Mouse (Mus musculus): ENCODE data around the gene Cenpt. TPM values are rescaled to one million over a fixed set of nuclear protein-coding genes. Genes with fewer than 3 reads are reported as not detected.

The Cenpt gene
- polyA plus RNA-seq, 1 experiment from 2014 or later: 55.4 TPM

GRCm38 (mm10) chr8:105805346-105805745, 47.7 kb downstream of the Cenpt start:
- Histone ChIP-seq H3K4me3 (ENCODE audit: low read depth, low read length) (no peak overlapping the region), H3K4me2 (replicated peaks; ENCODE audit: low read depth, low read length) (no peak overlapping the region), H3K9me3 (ENCODE audit: control insufficient read depth, low read length) (no peaks in the 10 kb centered on the region), H3K9ac (ENCODE audit: low read depth, low read length) (no peak overlapping the region), H3K27me3 (ENCODE audit: control insufficient read depth, insufficient read depth, low read length) (no peaks in the 10 kb centered on the region), H3K4me1 (replicated peaks; ENCODE audit: control insufficient read depth, insufficient read depth, low read length) (no peaks in the 10 kb centered on the region), H3K27ac (ENCODE audit: low read depth, low read length) (no peak overlapping the region), H3K36me3 (ENCODE audit: control insufficient read depth, insufficient read depth, low read length) (no peaks in the 10 kb centered on the region)
- DNase-seq (ENCODE audit: low spot score) (no peak), ATAC-seq (ENCODE audit: low FRiP score) (no peak)
- 88% methylated on average over 3 of the region's 3 CpGs for WGBS

- ATAC-seq (ENCODE audit: low FRiP score) (no peak), DNase-seq (ENCODE audit: low spot score) (no peak)
- WGBS: 93% methylated on average over 7 of the region's 7 CpGs
- Histone ChIP-seq H3K27ac (ENCODE audit: low read depth, low read length) (no peak overlapping the region), H3K4me2 (replicated peaks; ENCODE audit: low read depth, low read length) (no peak overlapping the region), H3K27me3 (ENCODE audit: control insufficient read depth, insufficient read depth, low read length) (no peaks in the 10 kb centered on the region), H3K36me3 (ENCODE audit: control insufficient read depth, insufficient read depth, low read length) (no peaks in the 10 kb centered on the region), H3K9me3 (ENCODE audit: control insufficient read depth, low read length) (no peaks in the 10 kb centered on the region), H3K9ac (ENCODE audit: low read depth, low read length) (no peak overlapping the region), H3K4me3 (ENCODE audit: low read depth, low read length) (no peak overlapping the region), H3K4me1 (replicated peaks; ENCODE audit: control insufficient read depth, insufficient read depth, low read length) (no peaks in the 10 kb centered on the region)
These were observed 48.3 kb downstream of the Cenpt start for GRCm38 (mm10) chr8:105804797-105805196.

- H3K27me3 ChIP-seq (ENCODE audit: control insufficient read depth, insufficient read depth, low read length): no peaks in the 10 kb centered on the region
- H3K4me3 ChIP-seq (ENCODE audit: low read depth, low read length): no peak overlapping the region
- no peak overlapping the region for H3K4me2 ChIP-seq (replicated peaks; ENCODE audit: low read depth, low read length)
- DNase-seq (ENCODE audit: low spot score) (no peak), ATAC-seq (ENCODE audit: low FRiP score) (no peak)
- no peaks in the 10 kb centered on the region for H3K9me3 ChIP-seq (ENCODE audit: control insufficient read depth, low read length)
- H3K4me1 ChIP-seq (replicated peaks; ENCODE audit: control insufficient read depth, insufficient read depth, low read length): no peaks in the 10 kb centered on the region
- H3K27ac ChIP-seq (ENCODE audit: low read depth, low read length): no peak overlapping the region
- H3K36me3 ChIP-seq (ENCODE audit: control insufficient read depth, insufficient read depth, low read length): no peaks in the 10 kb centered on the region
- WGBS: 83% methylated on average over 6 of the region's 6 CpGs
- H3K9ac ChIP-seq (ENCODE audit: low read depth, low read length): no peak overlapping the region
These were observed 51.7 kb downstream of the Cenpt start for GRCm38 (mm10) chr8:105801153-105801904.

- no peak for DNase-seq (ENCODE audit: low spot score)
- no peak overlapping the region for H3K9ac ChIP-seq (ENCODE audit: low read depth, low read length)
- no peaks in the 10 kb centered on the region for H3K36me3 ChIP-seq (ENCODE audit: control insufficient read depth, insufficient read depth, low read length)
- no peaks in the 10 kb centered on the region for H3K4me1 ChIP-seq (replicated peaks; ENCODE audit: control insufficient read depth, insufficient read depth, low read length)
- no peak overlapping the region for H3K4me3 ChIP-seq (ENCODE audit: low read depth, low read length)
- no peaks in the 10 kb centered on the region for H3K27me3 ChIP-seq (ENCODE audit: control insufficient read depth, insufficient read depth, low read length)
- H3K27ac ChIP-seq (ENCODE audit: low read depth, low read length): no peak overlapping the region
- no peak for ATAC-seq (ENCODE audit: low FRiP score)
- H3K4me2 ChIP-seq (replicated peaks; ENCODE audit: low read depth, low read length): no peak overlapping the region
- no peaks in the 10 kb centered on the region for H3K9me3 ChIP-seq (ENCODE audit: control insufficient read depth, low read length)
- 79% methylated on average over 8 of the region's 8 CpGs for WGBS
These were observed 53.8 kb downstream of the Cenpt start for GRCm38 (mm10) chr8:105799091-105799812.

GRCm38 (mm10) chr8:105798408-105798807, 54.7 kb downstream of the Cenpt start:
- Histone ChIP-seq H3K9ac (ENCODE audit: low read depth, low read length) (no peak overlapping the region), H3K27ac (ENCODE audit: low read depth, low read length) (no peak overlapping the region), H3K4me1 (replicated peaks; ENCODE audit: control insufficient read depth, insufficient read depth, low read length) (no peaks in the 10 kb centered on the region), H3K4me3 (ENCODE audit: low read depth, low read length) (no peak overlapping the region), H3K27me3 (ENCODE audit: control insufficient read depth, insufficient read depth, low read length) (no peaks in the 10 kb centered on the region), H3K36me3 (ENCODE audit: control insufficient read depth, insufficient read depth, low read length) (no peaks in the 10 kb centered on the region), H3K4me2 (replicated peaks; ENCODE audit: low read depth, low read length) (no peak overlapping the region), H3K9me3 (ENCODE audit: control insufficient read depth, low read length) (no peaks in the 10 kb centered on the region)
- DNase-seq (ENCODE audit: low spot score): no peak
- WGBS: 96% methylated on average over 5 of the region's 5 CpGs
- ATAC-seq (ENCODE audit: low FRiP score): no peak

GRCm38 (mm10) chr8:105795785-105796184, 57.3 kb downstream of the Cenpt start:
- 100% methylated on average over 1 of the region's 1 CpGs for WGBS

More at GRCm38 (mm10) chr8:105795785-105796184, 57.3 kb downstream of the Cenpt start:
- H3K9me3 ChIP-seq (ENCODE audit: control insufficient read depth, low read length): no peaks in the 10 kb centered on the region
- DNase-seq (ENCODE audit: low spot score) (no peak), ATAC-seq (ENCODE audit: low FRiP score) (no peak)
- H3K36me3 ChIP-seq (ENCODE audit: control insufficient read depth, insufficient read depth, low read length): no peaks in the 10 kb centered on the region
- no peak overlapping the region for H3K9ac ChIP-seq (ENCODE audit: low read depth, low read length)
- H3K4me3 ChIP-seq (ENCODE audit: low read depth, low read length): no peak overlapping the region
- no peak overlapping the region for H3K27ac ChIP-seq (ENCODE audit: low read depth, low read length)
- H3K27me3 ChIP-seq (ENCODE audit: control insufficient read depth, insufficient read depth, low read length): no peaks in the 10 kb centered on the region
- H3K4me2 ChIP-seq (replicated peaks; ENCODE audit: low read depth, low read length): no peak overlapping the region
- H3K4me1 ChIP-seq (replicated peaks; ENCODE audit: control insufficient read depth, insufficient read depth, low read length): no peaks in the 10 kb centered on the region

Other genes starting within 250 kb of the Cenpt start
- gene Ripor1, start 248.0 kb downstream of the Cenpt start, polyA plus RNA-seq (2014; fragmentation: Nextera tagmentation; extraction: Ambion mirVana): 11.8 and 12.4 TPM in 2 replicates
- gene Ctcf, start 216.7 kb downstream of the Cenpt start, polyA plus RNA-seq (2014; fragmentation: Nextera tagmentation; extraction: Ambion mirVana): 115 and 121 TPM in 2 replicates
- gene Agrp, start 215.9 kb downstream of the Cenpt start, polyA plus RNA-seq (2014; fragmentation: Nextera tagmentation; extraction: Ambion mirVana): 0.68 and 2.1 TPM in 2 replicates
- gene Carmil2, start 167.0 kb downstream of the Cenpt start, polyA plus RNA-seq (2014; fragmentation: Nextera tagmentation; extraction: Ambion mirVana): 3.9 TPM in 2 replicates
- 70.0 and 74.1 TPM in 2 replicates for gene Acd, start 152.2 kb downstream of the Cenpt start, polyA plus RNA-seq (2014; fragmentation: Nextera tagmentation; extraction: Ambion mirVana)
- 25.9 and 26.8 TPM in 2 replicates for gene Pard6a, start 152.1 kb downstream of the Cenpt start, polyA plus RNA-seq (2014; fragmentation: Nextera tagmentation; extraction: Ambion mirVana)
- 0.31 TPM in 1 of 2 replicates, not detected in the other for gene 4933405L10Rik, start 145.6 kb downstream of the Cenpt start, polyA plus RNA-seq (2014; fragmentation: Nextera tagmentation; extraction: Ambion mirVana)
- gene Enkd1, start 145.1 kb downstream of the Cenpt start, polyA plus RNA-seq (2014; fragmentation: Nextera tagmentation; extraction: Ambion mirVana): 26.4 and 27.9 TPM in 2 replicates
- gene Gfod2, start 94.6 kb downstream of the Cenpt start, polyA plus RNA-seq (2014; fragmentation: Nextera tagmentation; extraction: Ambion mirVana): 38.3 and 41.6 TPM in 2 replicates
- gene Ranbp10, start 25.9 kb downstream of the Cenpt start, polyA plus RNA-seq (2014; fragmentation: Nextera tagmentation; extraction: Ambion mirVana): 13.7 and 17.8 TPM in 2 replicates
- gene Tsnaxip1, start 25.5 kb downstream of the Cenpt start, polyA plus RNA-seq (2014; fragmentation: Nextera tagmentation; extraction: Ambion mirVana): 1.2 and 1.4 TPM in 2 replicates
- 60.5 and 66.7 TPM in 2 replicates for gene Thap11, start 1.9 kb upstream of the Cenpt start, polyA plus RNA-seq (2014; fragmentation: Nextera tagmentation; extraction: Ambion mirVana)
- gene Nutf2, start 7.3 kb upstream of the Cenpt start, polyA plus RNA-seq (2014; fragmentation: Nextera tagmentation; extraction: Ambion mirVana): 256 and 278 TPM in 2 replicates
- gene Edc4, start 27.6 kb upstream of the Cenpt start, polyA plus RNA-seq (2014; fragmentation: Nextera tagmentation; extraction: Ambion mirVana): 31.9 and 32.6 TPM in 2 replicates
- gene Nrn1l, start 40.3 kb upstream of the Cenpt start, polyA plus RNA-seq (2014; fragmentation: Nextera tagmentation; extraction: Ambion mirVana): not detected in 2 replicates
- 11.1 and 12.5 TPM in 2 replicates for gene Pskh1, start 47.2 kb upstream of the Cenpt start, polyA plus RNA-seq (2014; fragmentation: Nextera tagmentation; extraction: Ambion mirVana)
- gene Ctrl, start 80.6 kb upstream of the Cenpt start, polyA plus RNA-seq (2014; fragmentation: Nextera tagmentation; extraction: Ambion mirVana): 0.81 and 1.3 TPM in 2 replicates
- gene Psmb10, start 85.2 kb upstream of the Cenpt start, polyA plus RNA-seq (2014; fragmentation: Nextera tagmentation; extraction: Ambion mirVana): 21.6 and 24.6 TPM in 2 replicates
- 0.54 and 0.73 TPM in 2 replicates for gene Lcat, start 90.1 kb upstream of the Cenpt start, polyA plus RNA-seq (2014; fragmentation: Nextera tagmentation; extraction: Ambion mirVana)
- 7.8 and 8.4 TPM in 2 replicates for gene Slc12a4, start 112.8 kb upstream of the Cenpt start, polyA plus RNA-seq (2014; fragmentation: Nextera tagmentation; extraction: Ambion mirVana)
- not detected in 2 replicates for gene Dpep3, start 126.2 kb upstream of the Cenpt start, polyA plus RNA-seq (2014; fragmentation: Nextera tagmentation; extraction: Ambion mirVana)
- 16.4 and 22.0 TPM in 2 replicates for gene Dus2, start 138.1 kb upstream of the Cenpt start, polyA plus RNA-seq (2014; fragmentation: Nextera tagmentation; extraction: Ambion mirVana)
- 0.15 TPM in 1 of 2 replicates, not detected in the other for gene Dpep2nb, start 152.7 kb upstream of the Cenpt start, polyA plus RNA-seq (2014; fragmentation: Nextera tagmentation; extraction: Ambion mirVana)
- gene Ddx28, start 158.6 kb upstream of the Cenpt start, polyA plus RNA-seq (2014; fragmentation: Nextera tagmentation; extraction: Ambion mirVana): 21.2 and 21.3 TPM in 2 replicates
- 4.2 and 8.1 TPM in 2 replicates for gene Nfatc3, start 205.6 kb upstream of the Cenpt start, polyA plus RNA-seq (2014; fragmentation: Nextera tagmentation; extraction: Ambion mirVana)

All from hindbrain, embryonic 11.5 days (tissue).